Mouse (Mus musculus) MEL (cell line): ENCODE measurements at regions not wholly inside any gene's neighbourhood (a gene's known extent, or its start where the extent isn't known, plus 50 kb on each side); places are given as distances from the start of the nearest gene placed in this dataset.
A peak's percentile ranks its signal among the peaks of the same experiment; 100 is the strongest.

Experiments used
- DNase-seq: peaks from one replicate; pipeline ENCODE4 v3.0.0; 2011; ENCODE audit warnings: low read depth, low spot score
- H3K27ac ChIP-seq: 2 replicates; pipeline ENCODE4 v1.5.1; 2012; ENCODE audit warnings: low read depth, mild to moderate bottlenecking, control low read depth, low read length, moderate library complexity; ENCODE audit not compliant: control insufficient read depth
- H3K27me3 ChIP-seq, 2 experiments: fragments of 150-350 bp in 1 of 2; sonication (generic) in 1 of 2; 2 replicates each; pipeline ENCODE4 v1.6.1; 2012; ENCODE audit warnings: low read length in 2 of 2, mild to moderate bottlenecking in 2 of 2, improper control_type of control experiment in 1 of 2, moderate library complexity in 1 of 2; ENCODE audit not compliant: insufficient read depth in 2 of 2, control insufficient read depth in 1 of 2
- H3K36me3 ChIP-seq, 2 experiments: 2 replicates each; pipeline ENCODE4 v1.6.1; 2012 to 2014; ENCODE audit warnings: low read length in 2 of 2, improper control_type of control experiment in 1 of 2, inconsistent platforms in 1 of 2, mild to moderate bottlenecking in 1 of 2; ENCODE audit not compliant: insufficient read depth in 2 of 2, control insufficient read depth in 1 of 2
- H3K4me1 ChIP-seq, 2 experiments: fragments of 150-350 bp in 1 of 2; sonication (generic) in 1 of 2; 2 replicates each; pipeline ENCODE4 v1.6.1; 2012; ENCODE audit warnings: low read length in 2 of 2, improper control_type of control experiment in 1 of 2, mild to moderate bottlenecking in 1 of 2; ENCODE audit not compliant: insufficient read depth in 2 of 2, control insufficient read depth in 1 of 2
- H3K4me3 ChIP-seq, 2 experiments: fragments of 150-350 bp in 1 of 2; sonication (generic) in 1 of 2; 2 replicates each; pipeline ENCODE4 v1.5.1; 2012; ENCODE audit warnings: low read depth in 2 of 2, low read length in 2 of 2, mild to moderate bottlenecking in 2 of 2, moderate library complexity in 2 of 2, control low read depth in 1 of 2, improper control_type of control experiment in 1 of 2; ENCODE audit not compliant: control insufficient read depth in 1 of 2, insufficient read depth in 1 of 2
- H3K79me2 ChIP-seq: 2 replicates; pipeline ENCODE4 v1.6.1; 2012; ENCODE audit warnings: mild to moderate bottlenecking, low read length, moderate library complexity; ENCODE audit not compliant: control insufficient read depth, poor library complexity, insufficient read depth
- H3K9ac ChIP-seq: 2 replicates; pipeline ENCODE4 v1.6.1; 2012; ENCODE audit warnings: low read depth, mild to moderate bottlenecking, control low read depth, low read length, moderate library complexity; ENCODE audit not compliant: control insufficient read depth, poor library complexity, severe bottlenecking
- H3K9me3 ChIP-seq: fragments of 150-350 bp; sonication (generic); replicated peaks from 2 replicates; pipeline ENCODE4 v1.6.1; 2012; ENCODE audit warnings: mild to moderate bottlenecking, low read length, improper control_type of control experiment, moderate library complexity; ENCODE audit not compliant: insufficient read depth
- BHLHE40 ChIP-seq: IDR thresholded peaks from 2 replicates; pipeline ENCODE4 v1.6.1; 2012; ENCODE audit warnings: low read depth, mild to moderate bottlenecking, inconsistent platforms, low read length, improper control_type of control experiment, borderline replicate concordance
- CHD1 ChIP-seq: IDR thresholded peaks from 2 replicates; pipeline ENCODE4 v1.6.1; 2012; ENCODE audit warnings: low read depth, mild to moderate bottlenecking, inconsistent platforms, low read length, improper control_type of control experiment
- CHD2 ChIP-seq: IDR thresholded peaks from 2 replicates; pipeline ENCODE4 v1.6.1; 2011; ENCODE audit warnings: low read length, improper control_type of control experiment
- CTCF ChIP-seq, 3 experiments: IDR thresholded peaks in 2 of 3; conservative IDR thresholded peaks in 1 of 3; 2 replicates each; pipeline ENCODE4 v1.5.1; 2011 to 2012; ENCODE audit warnings: low read length in 3 of 3, low read depth in 2 of 3, mild to moderate bottlenecking in 2 of 3, improper control_type of control experiment in 1 of 3, inconsistent platforms in 1 of 3, mixed read lengths in 1 of 3, moderate library complexity in 1 of 3; ENCODE audit not compliant: control insufficient read depth in 1 of 3, insufficient read depth in 1 of 3, poor library complexity in 1 of 3, severe bottlenecking in 1 of 3
- E2F4 ChIP-seq: IDR thresholded peaks from 2 replicates; pipeline ENCODE4 v1.6.1; 2011; ENCODE audit warnings: low read depth, low read length, improper control_type of control experiment, borderline replicate concordance
- ELF1 ChIP-seq: IDR thresholded peaks from 2 replicates; pipeline ENCODE4 v1.6.1; 2014; ENCODE audit warnings: low read depth, mild to moderate bottlenecking, inconsistent platforms, low read length, improper control_type of control experiment, moderate library complexity
- EP300 ChIP-seq, 2 experiments: IDR thresholded peaks; 2 replicates each; pipeline ENCODE4 v1.6.1; 2011; ENCODE audit warnings: improper control_type of control experiment in 2 of 2, low read length in 2 of 2, low read depth in 1 of 2, mild to moderate bottlenecking in 1 of 2
- ETS1 ChIP-seq: IDR thresholded peaks from 2 replicates; pipeline ENCODE4 v1.6.1; 2012; ENCODE audit warnings: low read depth, mild to moderate bottlenecking, inconsistent platforms, low read length, improper control_type of control experiment, moderate library complexity
- GABPA ChIP-seq: IDR thresholded peaks from 2 replicates; pipeline ENCODE4 v1.6.1; 2012; ENCODE audit warnings: low read depth, mild to moderate bottlenecking, inconsistent platforms, low read length, improper control_type of control experiment, moderate library complexity
- GATA1 ChIP-seq: IDR thresholded peaks from 2 replicates; pipeline ENCODE4 v1.6.1; 2011; ENCODE audit warnings: low read depth, low read length, improper control_type of control experiment
- HCFC1 ChIP-seq: IDR thresholded peaks from 2 replicates; pipeline ENCODE4 v1.6.1; 2012; ENCODE audit warnings: low read depth, mild to moderate bottlenecking, inconsistent platforms, low read length, improper control_type of control experiment, moderate library complexity
- JUND ChIP-seq: IDR thresholded peaks from 2 replicates; pipeline ENCODE4 v1.6.1; 2011; ENCODE audit warnings: low read depth, mild to moderate bottlenecking, improper control_type of control experiment, low read length
- KAT2A ChIP-seq: conservative IDR thresholded peaks from 2 replicates; pipeline ENCODE4 v1.6.1; 2012; ENCODE audit warnings: low read depth, low read length, improper control_type of control experiment, inconsistent platforms
- MAFK ChIP-seq: IDR thresholded peaks from 2 replicates; pipeline ENCODE4 v1.6.1; 2011; ENCODE audit warnings: low read depth, mild to moderate bottlenecking, low read length, improper control_type of control experiment, borderline replicate concordance
- MAX ChIP-seq: IDR thresholded peaks from 2 replicates; pipeline ENCODE4 v1.6.1; 2011; ENCODE audit warnings: low read length, improper control_type of control experiment
- MAZ ChIP-seq: IDR thresholded peaks from 2 replicates; pipeline ENCODE4 v1.6.1; 2012; ENCODE audit warnings: low read depth, mild to moderate bottlenecking, inconsistent platforms, low read length, improper control_type of control experiment
- MEF2A ChIP-seq: IDR thresholded peaks from 2 replicates; pipeline ENCODE4 v1.6.1; 2014; ENCODE audit warnings: low read depth, mild to moderate bottlenecking, inconsistent platforms, low read length, improper control_type of control experiment; ENCODE audit not compliant: poor library complexity, insufficient replicate concordance, severe bottlenecking; ENCODE audit errors: extremely low read depth
- MXI1 ChIP-seq: IDR thresholded peaks from 2 replicates; pipeline ENCODE4 v1.6.1; 2011; ENCODE audit warnings: mild to moderate bottlenecking, low read depth, low read length, improper control_type of control experiment
- MYB ChIP-seq: IDR thresholded peaks from 2 replicates; pipeline ENCODE4 v1.6.1; 2011; ENCODE audit warnings: mild to moderate bottlenecking, low read depth, low read length, improper control_type of control experiment
- MYC ChIP-seq: IDR thresholded peaks from 2 replicates; pipeline ENCODE4 v1.6.1; 2011; ENCODE audit warnings: low read depth, mild to moderate bottlenecking, low read length, improper control_type of control experiment, moderate library complexity
- NELFE ChIP-seq: IDR thresholded peaks from 2 replicates; pipeline ENCODE4 v1.6.1; 2011; ENCODE audit warnings: low read depth, low read length, improper control_type of control experiment
- NRF1 ChIP-seq: IDR thresholded peaks from 2 replicates; pipeline ENCODE4 v1.6.1; 2014; ENCODE audit warnings: low read depth, mild to moderate bottlenecking, inconsistent platforms, low read length, improper control_type of control experiment, moderate library complexity; ENCODE audit not compliant: poor library complexity, insufficient read depth, severe bottlenecking
- POLR2A ChIP-seq, 2 experiments: IDR thresholded peaks; 2 replicates each; pipeline ENCODE4 v1.6.1; 2011 to 2012; ENCODE audit warnings: low read length in 2 of 2, mild to moderate bottlenecking in 2 of 2, control low read depth in 1 of 2, improper control_type of control experiment in 1 of 2, low read depth in 1 of 2, moderate library complexity in 1 of 2; ENCODE audit not compliant: control insufficient read depth in 1 of 2, insufficient read depth in 1 of 2, poor library complexity in 1 of 2
- POLR2AphosphoS2 ChIP-seq: IDR thresholded peaks from 2 replicates; pipeline ENCODE4 v1.6.1; 2011; ENCODE audit warnings: low read length, improper control_type of control experiment
- POLR2AphosphoS5 ChIP-seq: IDR thresholded peaks from 2 replicates; pipeline ENCODE4 v1.6.1; 2012; ENCODE audit warnings: low read depth, borderline replicate concordance, mild to moderate bottlenecking, inconsistent platforms, low read length, moderate library complexity, mixed read lengths
- RAD21 ChIP-seq: IDR thresholded peaks from 2 replicates; pipeline ENCODE4 v1.6.1; 2011; ENCODE audit warnings: mild to moderate bottlenecking, low read depth, low read length, improper control_type of control experiment
- RCOR1 ChIP-seq: IDR thresholded peaks from 2 replicates; pipeline ENCODE4 v1.6.1; 2012; ENCODE audit warnings: low read depth, mild to moderate bottlenecking, inconsistent platforms, low read length, improper control_type of control experiment
- SIN3A ChIP-seq: IDR thresholded peaks from 2 replicates; pipeline ENCODE4 v1.6.1; 2012; ENCODE audit warnings: low read length, improper control_type of control experiment, inconsistent platforms
- SMC3 ChIP-seq: IDR thresholded peaks from 2 replicates; pipeline ENCODE4 v1.6.1; 2011; ENCODE audit warnings: low read depth, low read length, improper control_type of control experiment
- TAL1 ChIP-seq: IDR thresholded peaks from 2 replicates; pipeline ENCODE4 v1.6.1; 2012; ENCODE audit warnings: mild to moderate bottlenecking, inconsistent platforms, low read length, moderate library complexity, mixed read lengths
- TBP ChIP-seq: IDR thresholded peaks from 2 replicates; pipeline ENCODE4 v1.8.0; 2011; ENCODE audit warnings: low read depth, low read length, improper control_type of control experiment
- TCF12 ChIP-seq: IDR thresholded peaks from 2 replicates; pipeline ENCODE4 v1.6.1; 2014; ENCODE audit warnings: low read depth, mild to moderate bottlenecking, inconsistent platforms, low read length, improper control_type of control experiment, moderate library complexity
- UBTF ChIP-seq: IDR thresholded peaks from 2 replicates; pipeline ENCODE4 v1.6.1; 2012; ENCODE audit warnings: low read depth, mild to moderate bottlenecking, inconsistent platforms, low read length, improper control_type of control experiment, moderate library complexity, borderline replicate concordance; ENCODE audit not compliant: insufficient read depth
- USF1 ChIP-seq: IDR thresholded peaks from 2 replicates; pipeline ENCODE4 v1.6.1; 2014; ENCODE audit warnings: low read depth, mild to moderate bottlenecking, inconsistent platforms, low read length, improper control_type of control experiment, moderate library complexity
- USF2 ChIP-seq, 2 experiments: IDR thresholded peaks; 2 replicates each; pipeline ENCODE4 v1.6.1; 2011 to 2012; ENCODE audit warnings: improper control_type of control experiment in 2 of 2, low read length in 2 of 2, borderline replicate concordance in 1 of 2, inconsistent platforms in 1 of 2, low read depth in 1 of 2, mild to moderate bottlenecking in 1 of 2; ENCODE audit not compliant: insufficient read depth in 1 of 2
- ZC3H11A ChIP-seq: IDR thresholded peaks from 2 replicates; pipeline ENCODE4 v1.6.1; 2012; ENCODE audit warnings: low read depth, mild to moderate bottlenecking, inconsistent platforms, low read length, improper control_type of control experiment
- ZKSCAN1 ChIP-seq: IDR thresholded peaks from 2 replicates; pipeline ENCODE4 v1.6.1; 2012; ENCODE audit warnings: low read depth, mild to moderate bottlenecking, inconsistent platforms, low read length, improper control_type of control experiment, moderate library complexity
- ZMIZ1 ChIP-seq: IDR thresholded peaks from 2 replicates; pipeline ENCODE4 v1.6.1; 2012; ENCODE audit warnings: low read depth, mild to moderate bottlenecking, inconsistent platforms, low read length, improper control_type of control experiment, moderate library complexity
- ZNF384 ChIP-seq: IDR thresholded peaks from 2 replicates; pipeline ENCODE4 v1.6.1; 2012; ENCODE audit warnings: low read depth, mild to moderate bottlenecking, inconsistent platforms, low read length, improper control_type of control experiment

GRCm38 (mm10) chr1:149069570-149069969, 891.5 kb downstream of the Pla2g4a start:
- Histone ChIP-seq H3K4me3 (peak overlapping the region; percentile 4 to 38; a peak in 2 of 4 replicates), H3K9me3 (no peaks in the 10 kb centered on the region), H3K27ac (peak overlapping the region; percentile 6; the same call in 1 of the 2 replicates), H3K4me1 (peaks cover 10 to 16% of the 10 kb centered on the region in 2 experiments; a peak in 3 of 4 replicates), H3K79me2 (no peaks in the 10 kb centered on the region), H3K36me3 (peaks cover 0 to 11% of the 10 kb centered on the region in 2 experiments; a peak in 2 of 4 replicates), H3K9ac (no peak overlapping the region), H3K27me3 (no peaks in the 10 kb centered on the region)
- TF ChIP-seq CTCF (IDR thresholded peaks at IDR 0.05 in 2 of 3, conservative IDR thresholded peaks at IDR 0.05 in 1 of 3; ENCODE audit: control insufficient read depth in 1 of 3, insufficient read depth in 1 of 3, low read depth in 2 of 3, low read length in 3 of 3, poor library complexity in 1 of 3, severe bottlenecking in 1 of 3) (no peak), RCOR1 (peak; percentile 82), KAT2A (no peak), SMC3 (no peak), CHD2 (no peak), GABPA (no peak), E2F4 (no peak), MYC (no peak), CHD1 (no peak), JUND (no peak), BHLHE40 (no peak), MAFK (no peak), SIN3A (no peak), USF1 (no peak), NRF1 (no peak), ZC3H11A (no peak), MYB (no peak), ZNF384 (no peak), MXI1 (no peak), MAZ (no peak), MAX (no peak), RAD21 (no peak), NELFE (no peak), UBTF (no peak), POLR2AphosphoS2 (no peak), ETS1 (peak; percentile 58), HCFC1 (no peak), POLR2AphosphoS5 (no peak), EP300 (IDR thresholded peaks at IDR 0.05; ENCODE audit: low read depth in 1 of 2, low read length in 2 of 2) (peak; percentile 86 to 93), MEF2A (no peak), ZMIZ1 (no peak), TCF12 (peak; percentile 83), POLR2A (IDR thresholded peaks at IDR 0.05; ENCODE audit: control insufficient read depth in 1 of 2, insufficient read depth in 1 of 2, low read depth in 1 of 2, low read length in 2 of 2, poor library complexity in 1 of 2) (no peak), TBP (no peak), ZKSCAN1 (no peak), GATA1 (peak; percentile 82), TAL1 (no peak), USF2 (IDR thresholded peaks at IDR 0.05; ENCODE audit: borderline replicate concordance in 1 of 2, insufficient read depth in 1 of 2, low read depth in 1 of 2, low read length in 2 of 2) (no peak), ELF1 (no peak)
- peak; percentile 87 for DNase-seq
